Mouse (Mus musculus) urinary bladder, postnatal 25 days (tissue): ENCODE measurements around the gene Gm26657.

Source experiments
- DNase-seq: peaks from one replicate; pipeline ENCODE4 v3.0.0; 2022; ENCODE audit warnings: low spot score

Gene Gm26657

DNA sequence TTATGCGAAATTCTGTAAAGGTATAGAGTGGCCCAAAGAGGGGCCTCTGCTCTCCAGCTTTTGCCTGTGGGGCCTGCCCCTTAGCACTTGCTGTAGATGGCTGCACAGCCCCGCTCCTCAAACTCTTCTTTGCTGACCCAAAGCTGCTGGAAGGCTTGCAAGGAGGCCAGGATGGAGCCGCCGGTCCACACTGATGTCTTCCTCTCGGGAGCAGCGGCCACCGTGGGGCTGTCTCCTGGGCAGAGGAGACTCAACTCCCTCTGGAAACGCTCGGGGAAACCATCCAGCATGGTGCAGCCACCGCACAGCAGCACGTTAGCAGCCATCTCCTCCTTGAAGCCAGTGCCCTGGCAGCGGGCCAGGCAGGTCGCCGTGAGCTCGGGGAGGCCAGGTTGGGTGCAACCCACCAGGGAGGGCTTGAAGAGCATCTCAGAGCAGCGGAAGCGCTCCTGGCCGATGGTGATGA lies at the start of gene Gm26657:
Gm26657 (plus strand) TSS at position 51 of the 466 bp plus-strand sequence.
- no peak for DNase-seq

DNA sequence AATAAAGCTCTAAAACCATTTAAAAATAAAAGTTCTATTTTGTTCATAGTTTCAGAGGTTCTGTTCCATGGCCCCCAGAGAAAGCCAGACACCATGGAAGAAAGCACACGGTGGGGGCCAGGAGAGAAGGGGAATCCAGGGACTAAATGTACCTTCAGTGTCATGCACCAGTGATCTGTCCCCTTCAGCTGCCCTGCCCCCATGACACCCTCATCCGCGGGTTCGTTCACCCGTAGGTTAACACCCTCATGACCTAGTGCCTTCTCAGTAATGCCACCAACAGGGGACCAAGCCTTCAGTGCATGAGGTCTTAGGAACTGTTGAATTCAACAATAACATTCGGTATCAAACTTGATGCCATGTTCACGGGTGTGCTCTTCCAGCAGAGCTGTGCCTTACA lies 43.5 kb upstream of the Gm26657 start:
- DNase-seq = no peak

DNA sequence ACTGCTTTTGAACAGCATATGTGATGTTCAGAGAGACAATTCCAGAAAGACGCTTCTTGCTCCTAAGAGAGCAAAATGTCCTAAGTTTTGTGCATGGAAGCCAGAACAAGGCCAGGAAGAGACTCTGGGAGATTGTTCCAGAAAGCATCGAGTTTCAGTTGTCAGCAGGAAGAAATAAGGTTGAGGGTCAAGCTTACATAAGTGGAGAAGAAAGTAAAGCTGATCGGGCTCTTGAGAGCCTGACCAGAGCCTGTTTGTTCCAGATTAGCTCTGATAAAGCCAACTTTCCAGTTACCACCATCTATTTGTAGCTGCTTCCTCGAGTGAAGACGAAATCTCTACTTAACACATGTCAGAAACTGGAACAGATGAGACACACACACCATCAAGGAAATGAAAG lies 41.2 kb upstream of the Gm26657 start:
- DNase-seq = no peak

DNA sequence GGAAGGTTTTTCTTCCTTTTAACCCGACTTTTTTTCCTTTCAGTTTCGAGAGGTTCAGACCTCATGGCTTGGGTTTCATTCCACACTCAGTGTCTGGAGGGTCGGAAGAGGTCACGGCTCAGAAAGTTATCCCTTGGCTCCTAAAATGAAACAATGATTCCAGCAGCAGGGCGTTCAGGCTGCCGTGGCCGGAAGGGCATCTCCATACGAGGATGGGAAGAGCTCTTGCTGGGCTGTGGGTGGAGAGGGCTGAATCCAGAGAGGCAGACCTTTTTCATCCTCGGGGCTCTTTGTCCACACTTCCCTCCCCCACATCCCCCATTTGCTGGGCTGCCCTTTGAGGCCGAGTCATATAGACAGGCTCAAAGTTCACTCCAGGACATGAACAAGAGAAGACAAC lies 37.6 kb upstream of the Gm26657 start:
- no peak for DNase-seq

DNA sequence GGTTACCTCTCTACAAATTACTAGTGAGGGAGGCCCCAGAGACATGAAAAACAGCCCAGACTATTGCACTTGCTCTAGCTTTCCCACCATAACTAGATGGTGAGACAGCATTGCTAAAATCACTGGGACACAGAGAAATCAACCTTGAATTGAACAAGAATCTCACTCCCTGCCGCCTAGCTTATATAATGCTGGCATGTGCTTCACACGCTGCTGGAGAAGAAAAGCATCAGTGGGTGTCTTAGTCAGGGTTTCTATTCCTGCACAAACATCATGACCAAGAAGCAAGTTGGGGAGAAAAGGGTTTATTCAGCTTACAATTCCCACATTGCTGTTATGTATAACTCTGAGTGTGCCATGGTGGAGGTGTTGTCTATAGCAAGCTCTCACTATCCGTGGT lies 26.7 kb upstream of the Gm26657 start:
- DNase-seq = no peak

DNA sequence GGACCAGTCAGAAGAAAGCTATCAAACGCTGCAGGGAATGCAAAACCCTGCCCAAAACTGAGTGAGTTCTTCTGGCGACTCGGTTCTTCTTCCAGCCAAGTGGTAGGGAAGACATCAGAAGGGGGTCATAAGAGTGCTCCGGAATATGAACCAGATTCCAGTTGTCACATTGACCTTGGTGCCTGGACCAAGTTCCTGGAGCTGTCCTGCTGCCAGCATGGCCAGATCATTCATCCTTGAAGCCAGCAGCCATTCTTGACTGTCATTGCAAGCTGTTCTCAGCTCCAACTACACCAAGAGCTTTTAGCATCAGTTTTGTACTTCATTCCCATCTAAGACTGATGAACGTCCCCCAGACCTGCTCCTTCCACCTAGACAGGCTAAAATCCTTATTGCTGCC lies 23.1 kb upstream of the Gm26657 start:
- DNase-seq = no peak

DNA sequence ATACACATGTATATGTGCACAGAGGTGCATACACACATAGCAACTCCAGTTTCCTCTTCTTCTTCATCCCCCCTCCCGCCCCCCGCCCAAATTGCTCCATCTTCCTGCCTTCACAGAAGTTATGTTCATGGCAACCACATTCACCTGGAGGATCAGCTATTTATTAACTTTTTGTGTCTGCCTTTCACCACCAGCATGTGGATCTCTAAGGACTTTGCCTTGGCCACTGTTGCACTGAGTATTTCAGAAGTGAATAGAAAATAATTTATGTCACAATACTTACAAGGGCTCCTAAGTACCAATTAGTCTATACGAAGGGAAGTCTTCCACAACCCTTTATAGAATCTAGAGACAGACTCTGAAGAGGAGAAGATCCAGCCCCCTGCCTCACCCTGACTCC lies 21.9 kb upstream of the Gm26657 start:
- no peak for DNase-seq

DNA sequence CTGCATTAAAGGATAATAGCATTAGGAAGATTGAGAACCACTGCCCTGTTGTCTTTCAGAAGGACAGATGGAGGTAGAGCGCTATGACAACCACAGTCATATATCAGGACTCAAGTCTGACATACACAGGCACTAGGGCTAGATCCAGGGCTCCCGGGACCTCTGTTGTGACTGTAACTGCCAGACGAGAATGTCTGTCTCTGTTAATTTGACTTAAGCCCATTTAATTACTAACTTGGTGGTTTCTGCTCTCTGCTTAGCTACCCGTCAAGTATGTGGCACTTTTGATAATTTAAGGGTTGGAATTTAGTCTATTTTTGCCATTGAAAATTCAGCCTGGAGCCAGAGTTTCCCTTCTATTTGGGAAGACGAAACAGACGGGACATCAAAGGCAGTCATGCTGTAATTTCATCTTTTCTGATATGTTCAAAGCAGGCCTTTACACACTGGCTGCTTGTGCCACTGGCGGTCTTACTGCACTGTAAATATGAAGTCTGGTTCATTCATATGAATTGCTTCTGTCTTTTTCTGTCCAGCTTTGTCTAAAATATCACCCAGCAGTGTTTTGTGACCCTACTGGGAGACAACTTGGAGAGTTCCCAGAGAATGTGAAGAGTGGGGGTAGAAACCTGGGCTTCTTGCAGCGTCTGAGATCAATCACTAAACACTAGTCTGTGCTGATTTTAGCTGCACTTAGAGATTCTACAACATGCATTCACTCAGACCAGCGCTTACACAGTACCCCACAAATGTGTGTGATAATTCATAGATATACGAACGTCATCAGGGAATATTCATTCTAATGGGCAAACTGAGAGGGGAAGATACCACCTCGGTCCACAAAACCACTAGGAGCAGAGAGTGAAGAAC lies 21.1 kb upstream of the Gm26657 start:
- DNase-seq = no peak

DNA sequence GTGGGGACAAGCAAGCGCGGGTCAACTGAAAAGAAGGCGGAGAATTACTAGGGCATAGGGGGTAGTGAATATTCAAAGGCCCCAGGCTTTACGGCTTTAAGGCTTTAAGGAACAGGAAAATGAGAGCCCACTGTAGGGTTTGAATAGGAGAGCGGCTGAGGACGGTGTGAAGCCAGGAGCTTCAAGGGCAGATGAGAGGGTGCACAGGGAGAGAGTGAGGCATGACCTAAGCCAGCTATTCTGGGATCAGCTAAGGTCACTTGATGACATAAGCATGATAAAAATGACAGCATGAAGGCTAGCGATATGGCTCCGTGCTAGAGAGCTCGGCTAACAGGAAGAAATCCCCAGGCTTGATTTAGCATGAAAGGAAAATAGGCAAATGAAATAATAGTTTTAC lies 20.4 kb upstream of the Gm26657 start:
- no peak for DNase-seq

DNA sequence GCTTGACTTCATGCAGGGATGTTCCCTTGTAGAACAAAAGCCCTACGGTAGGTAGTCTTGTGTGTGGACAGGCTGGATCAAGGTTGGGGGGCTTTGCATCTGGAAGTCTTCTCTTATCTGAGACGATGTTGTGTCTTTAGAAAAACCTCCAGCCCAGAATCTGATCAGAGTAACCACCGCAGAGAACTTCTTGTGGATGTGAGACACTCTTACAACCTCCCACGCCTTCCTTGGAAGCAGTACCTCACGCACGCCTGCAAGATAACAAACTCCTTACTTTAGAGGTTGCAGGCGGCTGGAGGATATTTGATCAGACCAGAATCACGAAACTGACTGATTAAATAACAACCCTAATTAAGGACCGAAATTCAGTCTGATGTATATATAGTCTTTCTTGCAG lies 19.5 kb upstream of the Gm26657 start:
- DNase-seq = no peak

DNA sequence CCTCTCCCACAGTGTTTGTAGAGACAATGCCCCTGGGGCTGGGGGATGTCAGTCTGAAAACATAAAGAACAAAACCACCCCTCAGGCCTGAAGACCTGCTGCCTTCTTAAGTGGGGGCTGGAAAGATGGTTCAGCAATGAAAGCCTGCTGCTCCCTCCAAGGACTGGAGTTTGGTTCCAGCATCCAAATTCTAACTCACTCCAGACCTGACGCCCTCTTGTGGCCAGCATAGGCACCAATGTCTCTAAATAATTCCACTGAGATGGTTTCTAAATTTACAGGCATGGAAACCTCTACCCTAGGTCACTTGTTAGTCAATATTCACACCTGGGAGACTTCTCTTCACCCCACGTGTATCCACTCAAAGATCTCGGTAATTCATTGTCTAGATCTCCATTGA lies 18.4 kb upstream of the Gm26657 start:
- peak; percentile 17 for DNase-seq

DNA sequence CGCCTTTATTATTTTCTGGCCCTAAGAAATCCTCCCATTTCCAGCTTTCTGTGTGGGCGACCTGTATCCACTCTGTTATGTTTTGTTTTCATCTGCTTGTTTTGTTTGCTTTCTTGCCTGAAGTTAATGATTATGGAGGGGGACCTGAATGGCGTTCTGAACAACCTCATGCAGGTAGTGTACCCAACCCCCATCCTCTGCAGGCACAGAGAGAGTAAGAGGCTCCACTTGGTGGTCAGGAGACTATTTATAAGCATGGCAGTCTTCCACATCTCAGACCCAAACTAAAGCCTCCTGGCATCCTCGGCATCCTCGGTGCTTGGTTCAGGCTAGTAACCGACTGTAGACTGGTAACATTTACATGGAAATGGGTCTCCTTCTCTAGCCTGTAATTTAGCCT lies 17.5 kb upstream of the Gm26657 start:
- DNase-seq = no peak

DNA sequence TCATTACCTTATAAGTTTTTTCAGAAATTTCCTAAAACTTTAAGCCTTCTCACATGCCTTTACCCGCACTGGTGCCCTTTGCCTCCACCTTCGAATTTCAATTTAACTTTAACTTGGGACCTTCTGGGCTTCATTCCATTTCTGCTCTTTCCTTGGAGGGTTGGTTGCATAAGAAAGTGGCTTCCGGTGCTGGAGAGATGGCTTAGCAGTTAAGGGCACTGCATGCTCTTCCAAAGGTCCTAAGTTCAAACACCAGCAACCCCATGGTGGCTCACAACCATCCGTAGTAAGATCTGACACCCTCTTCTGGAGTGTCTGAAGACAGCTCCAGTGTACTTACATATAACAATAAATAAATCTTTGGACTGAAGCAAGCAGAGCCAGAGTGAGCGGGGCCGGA lies 16.6 kb upstream of the Gm26657 start:
- no peak for DNase-seq

DNA sequence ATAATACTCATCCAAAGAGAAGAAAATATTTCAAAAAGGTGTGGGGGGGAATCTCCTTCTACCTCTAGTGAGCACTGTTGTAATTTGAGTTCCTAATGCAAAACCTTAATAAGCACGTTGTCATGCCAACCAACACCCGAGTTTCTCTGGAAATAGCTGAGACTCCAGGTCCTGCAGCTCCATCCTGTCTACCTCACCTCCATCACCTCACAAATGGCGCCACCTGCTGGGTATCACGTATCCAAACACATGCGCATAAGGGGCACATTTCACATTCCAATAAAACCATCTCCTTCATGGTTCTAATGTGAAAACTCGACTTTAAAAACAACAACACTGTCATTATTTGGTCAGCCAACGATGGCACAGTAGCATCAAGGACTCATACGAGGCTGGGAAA lies 14.0 kb upstream of the Gm26657 start:
- no peak for DNase-seq

DNA sequence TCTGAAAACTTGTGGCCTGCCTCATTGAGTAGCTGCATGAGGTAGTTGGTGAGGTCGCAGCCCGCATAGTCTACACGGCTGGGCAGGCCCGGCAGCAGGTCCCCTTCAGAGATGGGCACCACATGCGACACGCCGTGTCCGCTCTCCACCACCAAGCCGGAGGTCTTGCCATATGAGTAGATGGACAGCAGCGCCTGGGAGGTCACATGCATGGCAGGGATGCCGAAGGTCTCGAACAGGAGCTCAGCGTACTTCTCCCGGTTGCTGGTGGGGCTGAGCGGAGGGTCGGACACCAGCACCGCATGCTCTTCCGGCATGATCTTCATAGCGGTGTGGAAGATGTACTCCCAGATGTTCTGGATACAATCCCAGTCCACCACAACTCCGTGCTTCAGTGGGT lies 741 bp downstream of the Gm26657 start:
- no peak for DNase-seq

DNA sequence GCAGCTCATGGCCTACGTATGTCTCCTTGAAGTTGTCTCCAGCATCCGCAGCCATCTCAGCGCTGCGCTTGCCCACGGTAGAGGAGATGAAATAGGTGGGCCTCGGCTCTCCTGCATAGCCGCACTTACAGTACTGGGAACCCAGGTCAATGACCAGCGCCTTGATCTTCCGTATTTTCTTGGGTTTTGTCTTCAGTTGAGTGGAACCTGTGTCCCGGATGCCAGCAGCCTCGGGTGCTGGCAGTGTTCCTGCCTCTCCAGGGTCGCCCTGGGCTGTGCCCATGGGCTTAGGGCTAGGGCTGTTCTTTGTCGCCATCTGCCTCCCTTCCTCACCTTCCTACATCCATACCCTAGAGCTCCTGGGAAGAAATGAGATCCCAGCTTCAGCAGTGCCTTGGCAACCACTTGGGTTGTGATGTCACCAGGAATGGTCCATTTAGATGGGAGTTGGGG lies 1.2 kb downstream of the Gm26657 start, which contains the start of gene Actl7b:
Actl7b (minus strand) TSS at position 403 of the 453 bp plus-strand sequence.
- DNase-seq = no peak

DNA sequence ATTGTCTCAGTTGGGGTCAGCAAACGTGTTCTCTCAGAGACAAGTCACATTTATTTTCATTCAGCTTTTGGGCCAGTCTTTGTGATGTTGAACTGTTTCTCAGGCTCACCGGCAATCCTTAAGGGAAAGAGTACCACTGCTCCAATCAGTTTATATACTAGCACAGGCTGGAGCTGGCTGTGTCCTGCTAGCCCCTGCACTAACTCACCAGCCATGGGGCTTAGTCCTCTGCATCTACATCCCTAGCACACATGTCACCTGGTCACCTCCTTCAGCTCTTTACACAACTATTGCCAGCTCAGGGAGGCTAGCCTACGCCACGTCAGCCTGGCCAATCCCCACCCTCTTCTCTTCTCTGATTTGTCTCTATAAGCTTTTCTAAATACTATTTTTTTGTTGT lies 2.8 kb downstream of the Gm26657 start:
- no peak for DNase-seq

DNA sequence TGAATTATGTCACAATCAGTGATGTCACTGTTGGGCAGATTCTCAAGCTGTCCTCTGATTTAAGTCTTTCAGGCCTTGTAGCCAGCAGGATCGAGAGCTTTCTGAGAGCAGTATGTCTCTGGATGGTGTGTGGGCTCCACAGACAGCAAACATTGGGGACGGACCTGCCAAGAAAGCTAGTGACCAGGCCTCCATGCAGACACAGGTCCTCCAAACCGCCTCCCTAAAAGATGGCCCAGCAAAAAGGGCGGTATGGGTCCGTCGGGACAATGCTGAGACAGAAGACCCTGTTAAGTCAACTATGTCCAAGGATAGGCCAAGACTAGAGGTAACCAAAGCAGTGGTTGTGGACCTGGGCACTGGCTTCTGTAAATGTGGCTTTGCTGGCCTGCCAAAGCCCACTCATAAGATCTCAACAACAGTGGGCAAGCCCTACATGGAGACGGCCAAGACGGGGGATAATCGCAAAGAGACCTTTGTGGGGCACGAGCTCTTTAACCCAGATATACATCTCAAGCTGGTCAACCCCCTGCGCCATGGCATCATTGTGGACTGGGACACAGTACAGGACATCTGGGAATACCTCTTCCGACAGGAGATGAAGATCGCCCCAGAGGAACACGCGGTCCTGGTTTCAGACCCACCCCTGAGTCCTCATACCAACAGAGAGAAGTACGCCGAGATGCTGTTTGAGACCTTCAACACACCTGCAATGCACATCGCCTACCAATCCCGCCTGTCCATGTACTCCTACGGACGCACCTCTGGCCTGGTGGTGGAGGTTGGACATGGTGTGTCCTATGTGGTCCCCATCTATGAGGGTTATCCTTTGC lies 3.7 kb downstream of the Gm26657 start, which contains the start of gene Actl7a:
Actl7a (plus strand) TSS at position 51 of the 833 bp plus-strand sequence.
- no peak for DNase-seq

DNA sequence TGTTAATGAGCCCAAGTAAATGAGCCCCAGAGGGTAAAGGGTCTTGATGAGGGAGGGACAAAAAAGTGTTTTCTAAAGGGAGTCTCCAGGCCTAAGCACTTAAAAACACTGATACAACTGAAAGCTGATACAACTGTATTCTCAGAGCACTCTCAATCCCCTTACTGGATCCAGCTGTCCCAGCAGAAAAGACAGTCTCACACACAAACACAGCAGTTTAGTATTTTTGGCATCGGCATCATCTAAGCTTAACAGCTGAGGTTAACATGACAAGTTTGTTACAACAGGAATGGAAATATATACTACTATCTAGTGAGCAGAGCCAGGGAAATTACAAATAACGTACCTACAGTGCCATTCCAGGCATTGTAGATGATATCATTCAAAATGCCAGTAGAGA lies 6.5 kb downstream of the Gm26657 start:
- no peak for DNase-seq

DNA sequence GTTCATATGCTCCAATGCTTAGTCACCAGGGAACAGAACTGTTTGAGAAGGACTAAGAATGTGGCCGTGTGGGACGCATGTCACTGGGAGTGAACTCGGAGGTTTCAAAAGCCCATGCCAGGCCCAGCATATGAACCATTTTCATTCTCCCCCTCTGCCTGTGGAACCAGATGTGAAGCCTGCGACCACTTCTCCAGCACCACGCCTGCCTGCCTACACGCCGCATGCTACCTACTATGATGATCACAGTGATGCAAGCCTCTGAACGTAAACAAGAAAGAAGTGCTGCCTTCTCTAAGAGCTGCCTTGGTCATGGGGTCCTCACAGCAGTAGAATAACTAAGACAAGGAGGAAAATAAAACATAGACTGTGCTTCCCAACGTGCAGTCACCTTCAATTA lies 7.6 kb downstream of the Gm26657 start:
- DNase-seq = no peak

DNA sequence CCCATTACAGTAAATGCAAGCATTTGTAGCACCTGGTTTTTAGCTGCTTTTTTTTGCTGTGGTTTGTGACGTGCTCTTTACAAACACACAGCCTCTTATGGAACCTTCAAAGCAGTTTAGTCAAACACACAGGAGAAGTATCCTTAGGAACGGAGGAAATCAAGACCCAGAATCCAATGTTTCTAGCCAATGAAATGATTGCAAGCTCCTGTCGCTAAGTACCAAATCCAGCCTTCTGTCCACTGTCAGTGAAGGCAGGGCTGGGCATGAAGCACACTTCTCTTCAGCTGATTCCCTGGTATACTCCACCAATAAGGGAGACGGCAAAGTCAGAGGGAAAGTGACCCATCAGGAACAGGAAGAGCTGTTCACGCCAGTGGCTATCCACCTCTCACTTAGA lies 16.2 kb downstream of the Gm26657 start:
- DNase-seq = no peak

DNA sequence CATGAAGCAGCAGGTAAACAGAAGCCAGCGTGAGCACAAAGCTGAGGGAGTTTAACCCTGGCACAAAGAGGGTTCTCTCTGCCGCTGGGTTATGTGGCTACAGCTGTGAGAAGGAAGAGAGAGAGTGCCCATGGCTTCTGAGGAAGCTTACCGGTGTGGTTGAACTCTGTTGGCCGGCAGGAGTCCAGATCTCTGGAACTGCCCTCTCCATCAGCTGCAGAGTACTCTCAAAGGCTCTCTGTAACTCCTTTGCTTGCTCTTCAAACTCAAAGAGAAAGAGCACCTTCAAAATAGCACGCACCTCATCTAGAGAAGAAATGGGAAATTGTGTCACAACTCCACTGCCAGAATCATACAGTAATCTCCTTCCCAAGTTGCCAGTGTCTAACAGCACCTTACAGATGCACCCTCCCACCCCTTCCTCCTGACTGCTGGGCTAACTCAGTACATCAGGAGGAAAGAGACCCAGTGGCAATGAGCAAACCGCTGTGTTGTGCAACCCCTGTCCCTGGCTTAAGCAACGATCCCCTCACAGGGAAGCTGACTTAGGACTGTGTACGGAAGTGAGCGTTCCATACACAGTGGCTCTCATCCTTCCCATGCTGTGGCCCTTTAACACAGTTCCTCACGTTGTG lies 17.2 kb downstream of the Gm26657 start:
- no peak for DNase-seq
